Mouse (Mus musculus) ovary, adult 18-20 months (tissue): ENCODE results near the gene Rsl1d1.
"Not testable (repeated sequence)": the region's sequence is repeated elsewhere in the genome, so short reads cannot be mapped to it uniquely, and the experiment has no call there.

Experiments
- DNase-seq: peaks from one replicate; pipeline ENCODE4 v3.0.0; 2022; ENCODE audit warnings: low spot score, mixed read lengths

The Rsl1d1 gene

DNA sequence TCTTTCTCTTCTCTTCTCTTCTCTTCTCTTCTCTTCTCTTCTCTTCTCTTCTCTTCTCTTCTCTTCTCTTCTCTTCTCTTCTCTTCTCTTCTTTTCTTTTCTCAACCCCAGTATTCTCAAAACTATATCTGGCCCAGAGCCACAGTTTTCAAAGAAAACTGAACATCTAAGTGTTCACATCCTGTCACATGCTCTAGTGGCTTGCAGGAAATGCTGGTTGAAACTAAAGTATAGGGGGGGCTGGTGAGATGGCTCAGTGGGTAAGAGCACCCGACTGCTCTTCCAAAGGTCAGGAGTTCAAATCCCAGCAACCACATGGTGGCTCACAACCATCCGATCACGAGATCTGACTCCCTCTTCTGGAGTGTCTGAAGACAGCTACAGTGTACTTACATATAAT, 45.4 kb downstream of the Rsl1d1 start:
- not testable (repeated sequence) for DNase-seq

DNA sequence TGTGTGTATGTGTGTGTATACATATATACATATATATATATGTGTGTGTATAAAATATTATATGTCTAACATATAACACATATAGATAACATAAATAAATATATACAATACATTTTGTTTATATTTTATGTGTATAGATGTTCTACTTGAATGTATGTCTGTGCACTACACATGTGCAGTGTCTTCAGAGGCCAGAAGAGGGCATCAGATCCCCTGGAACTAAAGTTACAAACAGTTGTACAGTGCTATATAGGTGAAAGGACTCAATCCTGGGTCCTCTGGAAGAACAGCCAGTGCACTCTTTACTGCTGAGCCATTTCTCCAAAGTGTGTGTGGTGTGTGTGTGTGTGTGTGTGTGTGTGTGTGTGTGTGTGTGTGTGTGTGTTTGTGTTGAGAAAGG, 48.6 kb downstream of the Rsl1d1 start:
- no peak for DNase-seq

DNA sequence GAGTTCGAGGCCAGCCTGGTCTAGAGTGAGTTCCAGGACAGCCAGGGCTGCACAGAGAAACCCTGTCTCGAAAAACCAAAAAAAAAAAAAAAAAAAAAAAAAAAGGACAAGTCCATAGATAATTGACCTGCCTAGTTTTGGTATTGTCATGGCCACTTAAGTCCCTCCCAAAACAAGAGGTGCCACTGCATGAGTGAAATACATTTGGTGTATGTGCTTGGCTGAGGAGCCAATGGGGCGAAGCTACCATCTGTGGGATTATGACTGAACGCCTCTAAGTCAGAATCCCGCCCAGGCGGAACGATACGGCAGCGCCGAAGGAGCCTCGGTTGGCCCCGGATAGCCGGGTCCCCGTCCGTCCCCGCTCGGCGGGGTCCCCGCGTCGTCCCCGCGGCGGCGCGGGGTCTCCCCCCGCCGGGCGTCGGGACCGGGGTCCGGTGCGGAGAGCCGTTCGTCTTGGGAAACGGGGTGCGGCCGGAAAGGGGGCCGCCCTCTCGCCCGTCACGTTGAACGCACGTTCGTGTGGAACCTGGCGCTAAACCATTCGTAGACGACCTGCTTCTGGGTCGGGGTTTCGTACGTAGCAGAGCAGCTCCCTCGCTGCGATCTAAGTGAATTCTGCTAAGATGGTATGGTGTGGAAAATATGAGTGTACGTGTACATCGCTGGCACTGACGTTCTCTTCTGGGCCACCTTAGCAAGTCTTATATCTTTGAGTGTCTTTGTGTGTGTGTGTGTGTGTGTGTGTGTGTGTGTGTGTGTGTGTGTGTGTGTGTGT, 59.2 kb downstream of the Rsl1d1 start:
- peak; percentile 97 for DNase-seq
